Mouse (Mus musculus): ENCODE data around the gene Ifnar1. TPM values are rescaled to one million over a fixed set of nuclear protein-coding genes. Genes with fewer than 3 reads are reported as not detected.

Gene Ifnar1
- total RNA-seq, 2 experiments from 2014 or later: 68.8 to 75.0 TPM

DNA sequence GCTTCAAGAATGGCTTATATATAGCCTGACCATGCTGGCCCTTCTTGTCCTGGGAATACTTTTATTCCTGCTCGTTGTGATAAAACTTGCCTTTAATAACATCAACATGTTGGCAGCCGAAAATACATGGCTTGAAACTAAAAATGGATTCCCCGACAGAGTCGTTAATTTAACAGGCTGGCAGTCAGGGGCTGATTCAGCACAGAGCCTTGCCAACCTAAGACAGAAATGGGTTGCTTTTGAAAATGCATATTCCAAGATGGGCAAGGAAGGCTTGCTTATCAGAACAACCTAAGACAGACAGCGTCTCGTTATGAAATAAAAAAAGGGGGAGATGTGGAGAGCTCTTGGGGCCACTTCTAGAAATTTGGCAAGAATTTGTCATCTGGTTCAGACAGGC, 46.8 kb downstream of the Ifnar1 start:
- no peak for DNase-seq (ENCODE audit: extremely low spot score in 1 of 2, low spot score in 2 of 2)
- intact Hi-C loops (cut with DNase I): no loop called here

GRCm38 (mm10) chr16:91532429-91532828, 47.4 kb downstream of the Ifnar1 start:
- intact Hi-C loops (cut with DNase I): no loop called here
- no peak for DNase-seq (ENCODE audit: extremely low spot score in 1 of 2, low spot score in 2 of 2)

DNA sequence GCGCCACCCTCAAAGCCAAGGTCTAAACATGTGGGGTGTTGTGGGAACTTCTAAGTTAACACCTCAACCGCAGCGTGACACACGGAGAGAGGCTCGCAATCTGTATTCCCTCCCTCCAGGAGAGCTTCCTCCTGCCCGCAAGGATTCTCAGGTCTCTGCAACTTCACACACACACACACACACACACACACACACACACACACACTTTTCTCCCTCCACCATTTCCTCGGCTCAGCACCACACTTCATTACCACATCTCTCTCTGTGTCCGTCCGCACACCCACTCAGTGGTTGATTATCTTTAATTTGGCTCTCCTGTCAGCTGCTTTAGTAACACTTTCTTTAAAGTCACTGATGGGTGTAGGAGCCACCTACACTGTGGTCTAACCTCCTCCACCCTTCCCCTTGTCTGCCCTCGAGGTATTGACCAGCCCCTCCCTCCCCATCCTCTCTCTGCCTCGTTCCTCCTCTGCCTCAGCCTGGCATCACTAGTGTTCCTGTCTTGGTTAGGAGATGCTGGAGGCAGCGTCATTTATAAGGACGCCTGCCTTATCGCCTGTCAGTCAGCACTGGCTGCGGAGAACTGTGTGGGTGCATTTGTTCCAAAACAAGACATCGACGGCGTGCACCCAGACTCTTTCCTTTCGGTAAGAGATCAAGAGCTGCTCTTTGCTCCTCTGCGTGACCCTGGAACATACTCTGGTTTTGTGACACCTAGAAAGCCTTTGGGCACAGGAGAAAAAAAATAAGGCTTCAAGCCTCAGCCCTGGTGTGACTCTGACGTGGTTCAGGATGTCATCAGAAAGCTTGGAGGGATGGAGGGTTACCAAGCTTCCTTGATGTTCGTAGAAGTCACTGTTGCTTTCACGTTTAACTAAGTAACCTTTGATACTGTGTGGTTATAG, 48.3 kb downstream of the Ifnar1 start:
- intact Hi-C loops (cut with DNase I): no loop called here
- no peak for DNase-seq (ENCODE audit: extremely low spot score in 1 of 2, low spot score in 2 of 2)

GRCm38 (mm10) chr16:91534477-91534876, 49.4 kb downstream of the Ifnar1 start:
- DNase-seq (ENCODE audit: extremely low spot score in 1 of 2, low spot score in 2 of 2): peak in 1 of 2 experiments; percentile 97
- intact Hi-C loops (cut with DNase I): no loop called here

- intact Hi-C loops (cut with DNase I): no loop called here
- no peak for DNase-seq (ENCODE audit: extremely low spot score in 1 of 2, low spot score in 2 of 2)
These were observed 49.9 kb downstream of the Ifnar1 start for GRCm38 (mm10) chr16:91534888-91535287.

DNA sequence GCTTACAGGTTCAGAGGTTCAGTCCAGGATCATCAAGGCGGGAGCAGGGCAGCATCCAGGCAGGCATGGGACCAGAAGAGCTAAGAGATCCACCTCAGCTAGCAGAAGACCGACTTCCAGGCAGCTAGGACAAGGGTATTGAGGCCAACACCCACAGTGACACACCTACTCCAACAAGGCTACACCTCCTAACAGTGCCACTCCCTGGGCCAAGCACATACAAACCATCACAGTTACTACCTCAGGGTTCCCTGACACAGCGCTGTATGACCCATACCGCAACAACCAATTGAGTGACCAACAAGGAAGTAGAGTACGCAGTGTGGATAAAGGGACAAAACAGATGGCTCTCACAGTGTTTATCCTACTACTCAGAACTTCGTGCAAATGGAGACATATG, 51.3 kb downstream of the Ifnar1 start:
- intact Hi-C loops (cut with DNase I): no loop called here
- no peak for DNase-seq (ENCODE audit: extremely low spot score in 1 of 2, low spot score in 2 of 2)

DNA sequence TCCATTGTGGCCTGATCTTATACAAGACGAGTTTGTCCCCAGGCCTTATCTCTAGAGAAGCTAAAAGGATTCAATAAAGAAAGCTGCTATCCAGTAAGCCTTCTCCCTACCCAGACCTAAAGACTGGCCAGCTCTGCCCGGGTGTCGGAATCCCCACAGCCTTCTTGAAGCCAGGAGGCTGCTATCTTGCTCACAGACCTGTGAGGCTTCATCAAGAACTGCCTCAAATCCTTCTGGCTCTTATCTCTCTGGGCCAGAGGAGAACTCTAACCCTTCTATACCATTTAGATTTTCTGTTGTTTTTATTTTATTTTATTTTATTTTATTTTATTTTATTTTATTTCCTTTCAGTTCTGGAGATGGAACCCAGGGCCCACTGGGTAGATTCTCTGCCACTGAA, 52.0 kb downstream of the Ifnar1 start:
- DNase-seq (ENCODE audit: extremely low spot score in 1 of 2, low spot score in 2 of 2): no peak
- intact Hi-C loops (cut with DNase I): no loop called here

DNA sequence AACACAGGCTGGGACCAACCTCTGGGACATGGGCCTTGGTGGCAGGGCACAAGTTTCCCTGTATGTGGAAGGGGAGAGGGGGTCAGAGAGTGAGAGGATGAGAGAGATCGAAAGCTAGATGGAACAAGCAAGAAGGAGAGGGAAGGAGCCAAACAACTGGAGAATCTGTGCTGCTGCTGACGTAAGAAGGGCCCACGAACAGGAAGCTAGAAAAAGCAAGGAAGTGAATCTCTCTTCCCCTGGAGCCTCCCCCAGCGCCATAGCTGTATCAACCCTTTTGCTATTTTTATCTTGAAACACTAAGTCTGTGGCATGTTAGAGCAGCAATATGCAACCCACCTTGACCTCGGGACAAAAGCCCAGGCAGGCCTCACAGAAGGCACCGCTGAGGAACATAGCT, 53.0 kb downstream of the Ifnar1 start:
- intact Hi-C loops (cut with DNase I): no loop called here
- no peak for DNase-seq (ENCODE audit: extremely low spot score in 1 of 2, low spot score in 2 of 2)

- intact Hi-C loops (cut with DNase I): no loop called here
- DNase-seq (ENCODE audit: extremely low spot score in 1 of 2, low spot score in 2 of 2): no peak
These were observed 53.5 kb downstream of the Ifnar1 start for GRCm38 (mm10) chr16:91538513-91538912.

DNA sequence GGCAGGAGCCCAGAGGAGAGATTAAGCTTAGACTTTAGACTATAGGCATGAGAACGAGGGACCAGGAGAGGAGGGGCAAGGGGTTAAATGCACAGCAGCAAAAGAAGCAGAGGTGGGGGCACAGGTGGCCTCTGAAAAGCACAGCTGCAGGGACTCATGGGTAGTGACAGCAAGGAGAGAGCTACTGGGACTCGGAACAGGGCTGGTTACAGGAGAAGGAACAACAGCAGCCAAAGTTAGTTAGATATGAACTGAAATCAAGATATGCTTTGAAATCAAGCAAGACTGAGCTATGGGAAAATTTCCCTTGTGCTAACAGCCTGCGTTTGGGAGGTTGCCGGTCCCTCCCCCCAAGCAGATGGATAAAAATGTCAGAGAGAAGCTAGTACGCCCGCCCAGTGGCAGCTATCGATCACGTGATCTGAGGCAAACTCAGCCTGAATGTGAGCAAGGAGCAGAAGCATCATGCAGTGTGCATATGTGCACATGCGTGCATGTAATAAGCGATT, 56.6 kb downstream of the Ifnar1 start:
- DNase-seq (ENCODE audit: extremely low spot score in 1 of 2, low spot score in 2 of 2): peak; percentile 61 to 63

DNA sequence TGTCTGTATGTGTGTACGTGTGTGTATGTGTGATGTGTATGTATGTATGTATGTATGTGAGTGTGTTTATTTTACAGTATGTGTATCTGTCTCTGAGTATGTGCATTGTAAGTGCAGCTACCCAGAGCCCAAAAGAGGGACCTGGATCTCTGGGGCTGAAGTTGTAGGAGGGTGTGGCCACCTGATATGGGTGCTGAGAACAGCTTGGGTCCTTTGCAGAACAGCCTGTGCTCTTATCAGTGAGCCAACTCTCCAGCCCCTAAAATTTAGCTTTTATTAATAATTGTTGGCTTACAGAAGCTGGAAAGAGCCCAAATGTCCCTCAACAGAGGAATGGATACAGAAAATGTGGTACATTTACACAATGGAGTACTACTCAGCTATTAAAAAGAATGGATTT, 58.6 kb downstream of the Ifnar1 start:
- intact Hi-C loops (cut with DNase I): no loop called here
- no peak for DNase-seq (ENCODE audit: extremely low spot score in 1 of 2, low spot score in 2 of 2)

More for the DNA sequence above, 56.6 kb downstream of the Ifnar1 start:
- intact Hi-C loops (cut with DNase I): no loop called here

GRCm38 (mm10) chr16:91545597-91546281, 60.7 kb downstream of the Ifnar1 start:
- intact Hi-C loops (cut with DNase I): no loop called here
- no peak for DNase-seq (ENCODE audit: extremely low spot score in 1 of 2, low spot score in 2 of 2)

DNA sequence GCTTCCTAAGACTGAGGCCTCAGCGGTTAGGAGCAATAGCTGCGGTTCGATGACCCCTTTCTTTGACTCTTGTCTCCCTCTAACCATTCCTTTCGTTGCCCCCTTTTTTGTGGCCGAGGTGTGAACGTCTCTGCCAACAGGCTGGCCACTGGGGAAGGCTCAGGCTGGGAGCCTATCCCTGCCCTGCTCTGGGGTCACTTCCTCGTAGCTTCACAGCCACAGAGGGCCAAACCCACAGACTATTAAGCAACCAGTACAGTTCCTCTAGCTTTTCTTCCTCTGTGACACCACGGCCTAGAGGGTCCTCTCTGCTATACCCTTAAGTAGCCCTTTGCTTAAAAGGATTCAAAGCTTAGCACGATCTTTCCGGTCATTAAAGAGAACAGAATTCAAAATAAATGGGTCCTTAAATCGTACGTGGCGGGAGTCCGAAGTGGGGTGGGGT, 61.4 kb downstream of the Ifnar1 start:
- DNase-seq (ENCODE audit: extremely low spot score in 1 of 2, low spot score in 2 of 2): peak in 1 of 2 experiments; percentile 55
- intact Hi-C loops (cut with DNase I): no loop called here

- peak in 1 of 2 experiments; percentile 82 for DNase-seq (ENCODE audit: extremely low spot score in 1 of 2, low spot score in 2 of 2)
- intact Hi-C loops (cut with DNase I): no loop called here
These were observed 62.1 kb downstream of the Ifnar1 start, which contains the start of gene Ifngr2 for GRCm38 (mm10) chr16:91546836-91547741. Gene Ifngr2 (plus strand): TSS chr16:91547072.

GRCm38 (mm10) chr16:91547974-91548373, 62.9 kb downstream of the Ifnar1 start:
- intact Hi-C loops (cut with DNase I): no loop called here
- no peak for DNase-seq (ENCODE audit: extremely low spot score in 1 of 2, low spot score in 2 of 2)

DNA sequence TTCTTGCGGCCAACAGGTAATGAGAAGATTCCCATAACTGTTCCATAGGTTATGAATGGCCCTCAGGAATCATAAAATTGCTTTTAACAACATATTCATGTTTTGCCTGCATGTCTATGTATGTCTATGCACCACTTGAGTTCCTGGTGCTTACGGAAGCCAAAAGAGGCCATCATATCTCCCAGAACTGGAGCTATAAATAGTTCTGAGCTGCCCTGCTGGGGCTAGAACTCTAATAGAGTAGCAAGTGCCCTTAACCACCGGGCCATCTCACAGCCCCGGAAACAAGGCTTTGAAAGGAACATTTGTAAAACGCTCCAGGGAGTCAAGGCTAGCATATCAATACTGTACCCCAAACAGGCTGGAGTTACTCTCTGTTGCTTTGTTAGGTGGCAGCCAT, 63.5 kb downstream of the Ifnar1 start:
- intact Hi-C loops (cut with DNase I): no loop called here

GRCm38 (mm10) chr16:91548996-91549395, 64.0 kb downstream of the Ifnar1 start:
- intact Hi-C loops (cut with DNase I): no loop called here
- no peak for DNase-seq (ENCODE audit: extremely low spot score in 1 of 2, low spot score in 2 of 2)

More for the DNA sequence above, 63.5 kb downstream of the Ifnar1 start:
- DNase-seq (ENCODE audit: extremely low spot score in 1 of 2, low spot score in 2 of 2): no peak

DNA sequence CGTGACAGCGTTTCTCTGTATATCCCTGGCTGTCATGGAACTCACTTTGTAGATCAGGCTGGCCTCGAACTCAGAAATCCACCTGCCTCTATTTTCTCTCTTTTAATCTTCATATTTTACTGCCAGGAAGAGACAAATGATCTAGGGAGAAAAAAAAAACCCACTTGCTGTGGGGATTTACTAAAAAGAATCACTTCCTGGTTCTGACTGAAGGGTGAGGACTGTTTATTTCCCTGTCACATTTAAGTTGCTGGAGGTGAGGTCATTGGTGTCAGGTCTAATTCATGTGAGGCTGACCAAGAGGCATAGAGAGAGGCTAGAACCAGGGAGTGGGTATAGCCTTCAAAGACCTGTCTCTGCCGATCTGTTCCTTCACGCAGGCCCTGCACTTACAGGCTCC, 64.6 kb downstream of the Ifnar1 start:
- intact Hi-C loops (cut with DNase I): no loop called here
- no peak for DNase-seq (ENCODE audit: extremely low spot score in 1 of 2, low spot score in 2 of 2)

DNA sequence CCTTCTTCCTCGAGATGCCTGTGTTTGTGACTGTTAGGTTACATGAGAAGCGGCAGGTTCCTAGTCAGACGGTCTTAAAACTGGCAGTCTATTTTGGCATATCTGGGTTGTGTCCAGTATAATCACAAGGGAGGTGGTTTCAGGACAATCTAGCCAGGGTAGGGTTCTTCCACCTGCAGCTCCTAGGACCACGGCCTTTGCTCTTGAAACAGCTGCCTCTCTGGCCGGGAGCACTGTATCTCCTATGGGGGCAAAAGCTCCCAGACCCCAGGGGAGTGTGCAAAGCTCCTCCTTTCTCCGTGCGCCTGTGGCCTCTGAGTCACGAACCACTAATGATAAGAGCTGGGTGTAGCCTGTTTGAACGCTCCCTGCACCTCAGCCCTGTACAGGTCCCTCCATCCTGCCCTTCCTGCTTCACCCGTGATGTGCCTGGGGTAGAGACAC, 66.1 kb downstream of the Ifnar1 start:
- intact Hi-C loops (cut with DNase I): no loop called here
- no peak for DNase-seq (ENCODE audit: extremely low spot score in 1 of 2, low spot score in 2 of 2)
